In genomic region chr1:120758172-120758571, GRCm38 (mm10) we compare ENCODE assay signal across 12 mouse cellular contexts.
DNase-seq lines count a peak whose midpoint lies in the region; ATAC-seq lines count a peak whose summit lies in the region.
"Had no signal": no experiment of that assay in that cellular context is flagged by ENCODE, and none has a peak within 500 bp of the region (broad histone marks: within the 10 kb centered on the region; RNA-seq: fewer than 3 reads in every experiment).

No protein-coding gene starts in this region.

- H3K27me3 ChIP-seq in embryonic facial prominence, embryonic 13.5 days = no peaks in the 10 kb centered on the region
- no peaks in the 10 kb centered on the region for H3K27me3 ChIP-seq in limb, embryonic 15.5 days
- H3K27me3 ChIP-seq in midbrain, embryonic 15.5 days (replicated peaks) = no peaks in the 10 kb centered on the region
- H3K27me3 ChIP-seq: megakaryocyte, embryonic 14.5 days; neural tube, embryonic 13.5 days had no signal

- H3K4me3 ChIP-seq in embryonic facial prominence, embryonic 13.5 days = no peak overlapping the region
- no peak overlapping the region for H3K4me3 ChIP-seq in limb, embryonic 15.5 days
- no peak overlapping the region for H3K4me3 ChIP-seq in midbrain, embryonic 15.5 days
- H3K4me3 ChIP-seq: megakaryocyte, embryonic 14.5 days; neural tube, embryonic 13.5 days had no signal

- no peaks in the 10 kb centered on the region for H3K9me3 ChIP-seq in embryonic facial prominence, embryonic 13.5 days
- no peaks in the 10 kb centered on the region for H3K9me3 ChIP-seq in limb, embryonic 15.5 days
- no peaks in the 10 kb centered on the region for H3K9me3 ChIP-seq in midbrain, embryonic 15.5 days
- H3K9me3 ChIP-seq: neural tube, embryonic 13.5 days had no signal

- H3K4me2 ChIP-seq in embryonic facial prominence, embryonic 13.5 days = no peak overlapping the region
- no peak overlapping the region for H3K4me2 ChIP-seq in limb, embryonic 15.5 days
- H3K4me2 ChIP-seq in midbrain, embryonic 15.5 days = no peak overlapping the region
- H3K4me2 ChIP-seq: neural tube, embryonic 13.5 days had no signal

- DNase-seq in 3T3-L1 (ENCODE audit: low read depth, low spot score) = peak; percentile 93
- peak; percentile 85 for DNase-seq in heart, adult 8-10 months (ENCODE audit: low spot score)
- DNase-seq in layer of hippocampus, postnatal 10 days (ENCODE audit: low spot score in 2 of 2) = no peak
- no peak for DNase-seq in right cerebral cortex, adult 2 months (ENCODE audit: low spot score in 2 of 2)
- DNase-seq in right cerebral cortex, postnatal 36 days (ENCODE audit: low spot score in 2 of 2) = no peak
- DNase-seq: kidney, adult 2 months; right cerebral cortex, postnatal 25 days had no signal

- no peak overlapping the region for H3K9ac ChIP-seq in embryonic facial prominence, embryonic 13.5 days
- no peak overlapping the region for H3K9ac ChIP-seq in limb, embryonic 15.5 days
- H3K9ac ChIP-seq in midbrain, embryonic 15.5 days = no peak overlapping the region
- H3K9ac ChIP-seq: neural tube, embryonic 13.5 days had no signal

- WGBS in embryonic facial prominence, embryonic 13.5 days = 63% methylated on average over 7 of the region's 7 CpGs
- 58% methylated on average over 7 of the region's 7 CpGs for WGBS in limb, embryonic 15.5 days
- WGBS in midbrain, embryonic 15.5 days = 68% methylated on average over 7 of the region's 7 CpGs

- no peak for ATAC-seq in embryonic facial prominence, embryonic 13.5 days (ENCODE audit: insufficient number of reproducible peaks, insufficient read depth, low FRiP score, low TSS enrichment, low read depth)
- no peak for ATAC-seq in limb, embryonic 15.5 days (ENCODE audit: insufficient number of reproducible peaks, low FRiP score, low TSS enrichment, low read depth)
- ATAC-seq in midbrain, embryonic 15.5 days (replicated peaks) = no peak

- H3K4me1 ChIP-seq in embryonic facial prominence, embryonic 13.5 days = peaks cover 69% of the 10 kb centered on the region
- H3K4me1 ChIP-seq in limb, embryonic 15.5 days = peaks cover 50% of the 10 kb centered on the region
- 0 out of 2 replicates have a peak, but pooled peaks cover 3% of the 10 kb centered on the region for H3K4me1 ChIP-seq in midbrain, embryonic 15.5 days
- H3K4me1 ChIP-seq: megakaryocyte, embryonic 14.5 days; neural tube, embryonic 13.5 days had no signal

- no peaks in the 10 kb centered on the region for H3K36me3 ChIP-seq in embryonic facial prominence, embryonic 13.5 days
- no peaks in the 10 kb centered on the region for H3K36me3 ChIP-seq in limb, embryonic 15.5 days
- no peaks in the 10 kb centered on the region for H3K36me3 ChIP-seq in midbrain, embryonic 15.5 days (replicated peaks)
- H3K36me3 ChIP-seq: neural tube, embryonic 13.5 days had no signal

- peak overlapping the region; percentile 49; the same call in 1 of the 2 replicates for H3K27ac ChIP-seq in embryonic facial prominence, embryonic 13.5 days
- peak overlapping the region; percentile 63; the same call in 1 of the 2 replicates for H3K27ac ChIP-seq in limb, embryonic 15.5 days
- H3K27ac ChIP-seq in midbrain, embryonic 15.5 days = no peak overlapping the region
- H3K27ac ChIP-seq: neural tube, embryonic 13.5 days had no signal

Comparison
In these comparisons a context has a peak if more than half of its experiments do, and no peak if none do; other contexts are left out.
1. DNase-seq: peak in 3T3-L1 (single experiment) and heart, adult 8-10 months (single experiment); none in layer of hippocampus, postnatal 10 days (0 of 2), right cerebral cortex, adult 2 months (0 of 2) and right cerebral cortex, postnatal 36 days (0 of 2).